Comparison of ENCODE assay signal across 8 mouse cellular contexts in genomic region chr14:26675371-26675770, GRCm38 (mm10). TPM values are rescaled to one million over a fixed set of nuclear protein-coding genes. Genes with fewer than 3 reads are reported as not detected.
DNase-seq lines count a peak whose midpoint lies in the region; ATAC-seq and TF ChIP-seq lines count a peak whose summit lies in the region.

No protein-coding gene starts in this region.

- H3K27ac ChIP-seq in forebrain, embryonic 14.5 days (ENCODE audit: low read depth, low read length), result no peak overlapping the region
- no peak overlapping the region for H3K27ac ChIP-seq in forebrain, embryonic 15.5 days (replicated peaks)
- H3K27ac ChIP-seq in liver, postnatal 0 days (ENCODE audit: low read depth), result 0 out of 2 replicates have a peak overlapping the region, but pooled peaks have one; percentile 20

- peak; percentile 24 for DNase-seq in forebrain, embryonic 14.5 days (ENCODE audit: low spot score)
- DNase-seq in B cell, adult 2 months, result peak; percentile 45 to 47
- DNase-seq in heart, postnatal 4 days, result peak; percentile 62
- DNase-seq in liver, postnatal 0 days, result peak; percentile 53
- DNase-seq in thymus, postnatal 14 days, result peak; percentile 31
- DNase-seq in layer of hippocampus, adult 11-12 months (ENCODE audit: low spot score), result no peak

- TF ChIP-seq EP300 in liver, postnatal 0 days (IDR thresholded peaks at IDR 0.05; ENCODE audit: low read depth), result no peak

- no peak for ATAC-seq in forebrain, embryonic 14.5 days
- no peak for ATAC-seq in forebrain, embryonic 15.5 days (replicated peaks)
- peak; percentile 60 for ATAC-seq in common myeloid progenitor, adult 5-6 weeks (replicated peaks; ENCODE audit: low read depth, poor library complexity, severe bottlenecking)
- ATAC-seq in liver, postnatal 0 days, result peak; percentile 77

- no peaks in the 10 kb centered on the region for H3K9me3 ChIP-seq in forebrain, embryonic 14.5 days (replicated peaks; ENCODE audit: control insufficient read depth, low read length)
- no peaks in the 10 kb centered on the region for H3K9me3 ChIP-seq in forebrain, embryonic 15.5 days
- no peaks in the 10 kb centered on the region for H3K9me3 ChIP-seq in liver, postnatal 0 days (ENCODE audit: low read length)

- no peak overlapping the region for H3K9ac ChIP-seq in forebrain, embryonic 14.5 days (ENCODE audit: low read length)
- no peak overlapping the region for H3K9ac ChIP-seq in forebrain, embryonic 15.5 days (replicated peaks)
- no peak overlapping the region for H3K9ac ChIP-seq in liver, postnatal 0 days (replicated peaks)

- no peaks in the 10 kb centered on the region for H3K36me3 ChIP-seq in forebrain, embryonic 14.5 days (ENCODE audit: control insufficient read depth, insufficient read depth, low read length)
- no peaks in the 10 kb centered on the region for H3K36me3 ChIP-seq in forebrain, embryonic 15.5 days
- H3K36me3 ChIP-seq in liver, postnatal 0 days (replicated peaks; ENCODE audit: insufficient read depth, low read length), result no peaks in the 10 kb centered on the region

- no peak overlapping the region for H3K4me2 ChIP-seq in forebrain, embryonic 14.5 days (ENCODE audit: low read length)
- H3K4me2 ChIP-seq in forebrain, embryonic 15.5 days (replicated peaks), result no peak overlapping the region
- peak overlapping the region; percentile 66 for H3K4me2 ChIP-seq in liver, postnatal 0 days (ENCODE audit: low read depth, low read length)

- H3K27me3 ChIP-seq in forebrain, embryonic 14.5 days (replicated peaks; ENCODE audit: control insufficient read depth, insufficient read depth, low read length), result no peaks in the 10 kb centered on the region
- H3K27me3 ChIP-seq in forebrain, embryonic 15.5 days, result no peaks in the 10 kb centered on the region
- H3K27me3 ChIP-seq in liver, postnatal 0 days (ENCODE audit: insufficient read depth, low read length), result no peaks in the 10 kb centered on the region

- WGBS in forebrain, embryonic 14.5 days, result 29% methylated on average over 12 of the region's 12 CpGs
- 26% methylated on average over 12 of the region's 12 CpGs for WGBS in forebrain, embryonic 15.5 days
- WGBS in liver, postnatal 0 days (ENCODE audit: insufficient replicate concordance), result 20% methylated on average over 12 of the region's 12 CpGs

- TF ChIP-seq CTCF in liver, postnatal 0 days (IDR thresholded peaks at IDR 0.05; ENCODE audit: low read depth), result peak; percentile 57

- H3K4me3 ChIP-seq in forebrain, embryonic 14.5 days (ENCODE audit: low read depth, low read length), result no peak overlapping the region
- H3K4me3 ChIP-seq in forebrain, embryonic 15.5 days, result no peak overlapping the region
- peak overlapping the region; percentile 19 for H3K4me3 ChIP-seq in liver, postnatal 0 days (ENCODE audit: low read depth, low read length)

- H3K4me1 ChIP-seq in forebrain, embryonic 14.5 days (ENCODE audit: control insufficient read depth, insufficient read depth, low read length), result peaks cover 3% of the 10 kb centered on the region
- peaks cover 4% of the 10 kb centered on the region for H3K4me1 ChIP-seq in forebrain, embryonic 15.5 days
- H3K4me1 ChIP-seq in liver, postnatal 0 days (ENCODE audit: insufficient read depth), result peaks cover 14% of the 10 kb centered on the region

RNA-seq across cellular contexts. Expression of gene Pde12, which starts 5.7 kb away (rescaled TPM):
- 13.2 and 15.3 TPM in 2 replicates for polyA plus RNA-seq in forebrain, embryonic 14.5 days (2014; fragmentation: Nextera tagmentation; extraction: Ambion mirVana)
- polyA plus RNA-seq in forebrain, embryonic 15.5 days (2015; fragmentation: Nextera tagmentation; extraction: Ambion mirVana), result 12.7 and 13.1 TPM in 2 replicates
- total RNA-seq in common myeloid progenitor, adult 5-6 weeks (2017), result 16.5 and 18.7 TPM in 2 replicates
- 1 to 10 TPM; 7.5 to 8.3 TPM for total RNA-seq in heart, postnatal 4 days (2021)
- polyA plus RNA-seq in liver, postnatal 0 days (2015; fragmentation: Nextera tagmentation; extraction: Ambion mirVana), result 3.9 and 4.3 TPM in 2 replicates

RNA-seq across cellular contexts. Expression of gene Dnah12, which starts 17.7 kb away (rescaled TPM):
- polyA plus RNA-seq in forebrain, embryonic 14.5 days (2014; fragmentation: Nextera tagmentation; extraction: Ambion mirVana), result 0.10 TPM in 2 replicates
- polyA plus RNA-seq in forebrain, embryonic 15.5 days (2015; fragmentation: Nextera tagmentation; extraction: Ambion mirVana), result 0.09 and 0.10 TPM in 2 replicates
- total RNA-seq in common myeloid progenitor, adult 5-6 weeks (2017), result 1.9 and 2.8 TPM in 2 replicates
- total RNA-seq in heart, postnatal 4 days (2021), result under 1 TPM; 0.02 TPM
- 0.02 and 0.04 TPM in 2 replicates for polyA plus RNA-seq in liver, postnatal 0 days (2015; fragmentation: Nextera tagmentation; extraction: Ambion mirVana)

RNA-seq across cellular contexts. Expression of gene Arf4, which starts 37.5 kb away (rescaled TPM):
- 681 and 712 TPM in 2 replicates for polyA plus RNA-seq in forebrain, embryonic 14.5 days (2014; fragmentation: Nextera tagmentation; extraction: Ambion mirVana)
- 630 and 640 TPM in 2 replicates for polyA plus RNA-seq in forebrain, embryonic 15.5 days (2015; fragmentation: Nextera tagmentation; extraction: Ambion mirVana)
- total RNA-seq in common myeloid progenitor, adult 5-6 weeks (2017), result 113 and 135 TPM in 2 replicates
- total RNA-seq in heart, postnatal 4 days (2021), result 100 to 1,000 TPM; 167 to 177 TPM
- 196 and 201 TPM in 2 replicates for polyA plus RNA-seq in liver, postnatal 0 days (2015; fragmentation: Nextera tagmentation; extraction: Ambion mirVana)

Comparison
In these comparisons a context has a peak if more than half of its experiments do, and no peak if none do; other contexts are left out.
1. ATAC-seq: peak in common myeloid progenitor, adult 5-6 weeks (single experiment) and liver, postnatal 0 days (single experiment); none in forebrain, embryonic 14.5 days (single experiment) and forebrain, embryonic 15.5 days (single experiment).